Comparison of ENCODE assay signal across 15 mouse cellular contexts in genomic region chr2:135929021-135929720, GRCm38 (mm10).
DNase-seq lines count a peak whose midpoint lies in the region; ATAC-seq and TF ChIP-seq lines count a peak whose summit lies in the region.
"Had no signal": no experiment of that assay in that cellular context is flagged by ENCODE, and none has a peak within 500 bp of the region (broad histone marks: within the 10 kb centered on the region; RNA-seq: fewer than 3 reads in every experiment).

No protein-coding gene starts in this region.

- peak; percentile 61 for DNase-seq in heart, adult 11 months
- DNase-seq in heart, embryonic 10.5 days (ENCODE audit: low spot score) = no peak
- DNase-seq in Muller cell, postnatal 12 days (ENCODE audit: inconsistent ontology term) = peak; percentile 69
- peak; percentile 62 for DNase-seq in brain, embryonic 14.5 days (ENCODE audit: low read depth)
- DNase-seq in cerebellum, postnatal 10 days = peak; percentile 33 to 36
- no peak for DNase-seq in spleen, postnatal 10 days (ENCODE audit: low spot score in 2 of 2)
- DNase-seq: adrenal gland, postnatal 10 days; heart, adult 18-20 months had no signal

- ATAC-seq in midbrain, embryonic 13.5 days = no peak
- ATAC-seq: intestine, postnatal 0 days had no signal

- no peak overlapping the region for H3K9ac ChIP-seq in midbrain, embryonic 13.5 days (replicated peaks)
- H3K9ac ChIP-seq: hindbrain, embryonic 12.5 days; limb, embryonic 12.5 days; liver, embryonic 14.5 days had no signal

- TF ChIP-seq POLR2A in brain, embryonic 14.5 days (IDR thresholded peaks at IDR 0.05; ENCODE audit: borderline replicate concordance, extremely low read depth, insufficient read depth, insufficient read length, poor library complexity, severe bottlenecking) = no peak

- H3K4me1 ChIP-seq in heart, embryonic 10.5 days = no peaks in the 10 kb centered on the region
- H3K4me1 ChIP-seq in midbrain, embryonic 13.5 days (replicated peaks) = 0 out of 2 replicates have a peak, but pooled peaks cover 12% of the 10 kb centered on the region

- no peak overlapping the region for H3K27ac ChIP-seq in heart, embryonic 10.5 days
- H3K27ac ChIP-seq in midbrain, embryonic 13.5 days = no peak overlapping the region
- H3K27ac ChIP-seq: hindbrain, embryonic 12.5 days; kidney, postnatal 0 days; limb, embryonic 12.5 days; liver, embryonic 14.5 days had no signal

- no peak overlapping the region for H3K4me2 ChIP-seq in midbrain, embryonic 13.5 days (replicated peaks)
- H3K4me2 ChIP-seq: hindbrain, embryonic 12.5 days; limb, embryonic 12.5 days had no signal

- H3K36me3 ChIP-seq in heart, embryonic 10.5 days = no peaks in the 10 kb centered on the region
- H3K36me3 ChIP-seq in midbrain, embryonic 13.5 days = peaks cover 18% of the 10 kb centered on the region; the same call in 1 of the 2 replicates
- H3K36me3 ChIP-seq: G1E; hindbrain, embryonic 12.5 days had no signal

- 83% methylated on average over 9 of the region's 9 CpGs for WGBS in heart, embryonic 10.5 days
- 80% methylated on average over 9 of the region's 9 CpGs for WGBS in midbrain, embryonic 13.5 days

- H3K27me3 ChIP-seq in heart, embryonic 10.5 days (ENCODE audit: insufficient read depth, poor library complexity, severe bottlenecking) = no peaks in the 10 kb centered on the region
- no peaks in the 10 kb centered on the region for H3K27me3 ChIP-seq in midbrain, embryonic 13.5 days
- H3K27me3 ChIP-seq: hindbrain, embryonic 12.5 days; limb, embryonic 12.5 days had no signal

- H3K9me3 ChIP-seq in heart, embryonic 10.5 days = no peaks in the 10 kb centered on the region
- H3K9me3 ChIP-seq in midbrain, embryonic 13.5 days = no peaks in the 10 kb centered on the region
- H3K9me3 ChIP-seq: hindbrain, embryonic 12.5 days; limb, embryonic 12.5 days had no signal

- no peak for TF ChIP-seq CTCF in brain, embryonic 14.5 days (IDR thresholded peaks at IDR 0.05; ENCODE audit: borderline replicate concordance, extremely low read depth, insufficient read depth, insufficient read length)

- H3K4me3 ChIP-seq in heart, embryonic 10.5 days = no peak overlapping the region
- H3K4me3 ChIP-seq in midbrain, embryonic 13.5 days (replicated peaks) = no peak overlapping the region
- H3K4me3 ChIP-seq: hindbrain, embryonic 12.5 days; limb, embryonic 12.5 days had no signal

Comparison
In these comparisons a context has a peak if more than half of its experiments do, and no peak if none do; other contexts are left out.
1. DNase-seq: peak in heart, adult 11 months (single experiment), Muller cell, postnatal 12 days (single experiment), brain, embryonic 14.5 days (single experiment) and cerebellum, postnatal 10 days (2 of 2); none in heart, embryonic 10.5 days (single experiment) and spleen, postnatal 10 days (0 of 2).